Mouse (Mus musculus): ENCODE measurements around the gene Ptprd. TPM values are rescaled to one million over a fixed set of nuclear protein-coding genes. Genes with fewer than 3 reads are reported as not detected.

Ptprd gene
- total RNA-seq, 2 experiments from 2014 or later = 20.3 to 21.1 TPM

DNA sequence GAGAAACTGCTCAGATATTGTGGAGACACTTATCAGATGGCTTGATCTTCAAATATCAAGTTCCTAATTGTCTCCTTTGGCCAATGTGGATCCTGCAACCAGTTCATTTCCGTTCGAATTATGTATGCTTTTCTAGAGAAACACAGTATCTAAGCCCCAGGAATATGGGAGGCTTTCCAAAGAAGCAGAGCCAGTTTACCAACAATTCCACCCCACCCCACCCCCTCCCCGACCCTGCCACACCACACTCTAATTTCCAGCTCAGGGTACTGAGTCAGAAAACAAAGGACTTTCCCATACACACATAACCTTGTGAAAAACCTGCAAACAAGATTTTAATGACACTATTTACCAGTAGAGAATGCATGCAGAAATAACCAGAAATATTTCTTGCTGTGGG lies 1951.5 kb downstream of the Ptprd start:
- intact Hi-C loops (cut with DNase I) = no loop called here

DNA sequence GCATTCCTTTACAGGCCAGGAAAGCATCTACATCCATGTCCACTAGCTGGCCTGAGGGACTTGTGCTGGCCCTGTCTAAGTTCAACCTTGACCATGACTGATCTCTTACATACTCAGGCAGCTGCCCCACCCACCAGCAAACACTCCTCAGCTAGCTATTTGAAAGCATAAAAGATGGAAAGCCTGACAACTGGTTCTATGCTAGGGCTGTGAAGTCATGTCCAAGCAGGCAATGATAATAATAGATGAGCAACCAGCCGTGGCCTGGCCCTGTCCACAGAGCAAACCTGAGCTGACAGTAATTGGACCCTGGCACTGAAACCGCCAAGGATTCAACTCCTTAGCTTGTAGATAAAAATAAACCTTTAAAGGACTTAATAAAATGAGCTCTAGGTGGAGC lies 1952.1 kb downstream of the Ptprd start:
- no peak for DNase-seq
- intact Hi-C loops (cut with DNase I) = no loop called here

More for the DNA sequence above, 1951.5 kb downstream of the Ptprd start:
- DNase-seq = no peak

DNA sequence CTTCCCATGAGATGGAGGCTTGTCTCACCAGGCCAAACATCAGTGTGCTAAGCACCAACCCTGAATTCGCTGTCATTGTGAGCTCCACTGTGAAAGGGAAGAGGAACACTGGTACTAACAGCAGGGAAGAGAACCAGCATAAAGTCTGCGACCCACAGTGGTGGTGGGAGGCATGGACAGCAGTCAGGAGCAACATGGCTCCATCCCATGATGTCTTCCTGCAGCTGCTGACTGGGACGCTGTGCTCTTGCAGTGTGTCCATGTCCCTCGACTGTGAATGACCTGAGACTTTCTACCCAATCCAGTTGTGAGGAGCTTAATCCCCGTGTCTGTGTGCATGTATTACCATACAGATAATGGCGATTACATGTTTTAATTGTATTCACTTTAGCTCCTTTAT lies 1967.4 kb downstream of the Ptprd start:
- DNase-seq = no peak
- intact Hi-C loops (cut with DNase I) = no loop called here

DNA sequence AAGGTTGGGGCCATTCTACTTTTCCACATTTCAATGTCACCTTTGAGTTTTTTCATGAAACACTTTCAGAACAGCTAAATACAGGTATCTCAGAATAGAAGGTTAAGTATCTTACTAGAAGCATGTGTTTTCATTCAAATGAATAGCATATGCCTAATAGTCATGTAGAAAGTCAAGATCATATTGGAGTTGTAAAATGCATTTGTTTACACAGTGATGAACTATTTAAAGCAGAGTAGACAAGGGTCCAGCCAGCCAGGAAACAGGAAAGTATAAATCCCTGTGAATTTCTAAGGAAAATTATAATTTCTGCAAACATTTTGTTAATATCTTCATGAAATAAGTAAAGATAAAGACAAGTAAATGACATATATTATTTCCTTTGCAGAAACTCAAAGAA lies 1970.2 kb downstream of the Ptprd start:
- DNase-seq = no peak
- intact Hi-C loops (cut with DNase I) = no loop called here

DNA sequence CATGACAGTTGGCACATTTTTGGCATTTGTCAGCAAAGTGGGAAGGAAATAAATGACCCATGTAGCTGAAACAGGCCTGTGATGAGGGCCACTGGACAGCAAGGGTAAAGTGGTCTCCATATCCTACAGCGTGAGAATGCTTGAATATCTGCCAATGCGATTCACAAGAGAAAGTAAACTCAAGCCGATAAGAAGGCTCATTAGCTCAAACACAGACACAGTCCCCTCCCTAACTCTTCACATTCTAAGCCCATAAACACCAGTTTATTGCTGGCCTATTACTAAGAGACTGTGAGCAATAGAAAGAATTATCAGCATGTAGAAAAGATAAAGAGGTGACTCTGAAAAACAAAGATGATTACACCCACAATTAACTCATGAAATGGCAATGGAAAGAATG lies 1970.6 kb downstream of the Ptprd start:
- DNase-seq = no peak
- intact Hi-C loops (cut with DNase I) = no loop called here

DNA sequence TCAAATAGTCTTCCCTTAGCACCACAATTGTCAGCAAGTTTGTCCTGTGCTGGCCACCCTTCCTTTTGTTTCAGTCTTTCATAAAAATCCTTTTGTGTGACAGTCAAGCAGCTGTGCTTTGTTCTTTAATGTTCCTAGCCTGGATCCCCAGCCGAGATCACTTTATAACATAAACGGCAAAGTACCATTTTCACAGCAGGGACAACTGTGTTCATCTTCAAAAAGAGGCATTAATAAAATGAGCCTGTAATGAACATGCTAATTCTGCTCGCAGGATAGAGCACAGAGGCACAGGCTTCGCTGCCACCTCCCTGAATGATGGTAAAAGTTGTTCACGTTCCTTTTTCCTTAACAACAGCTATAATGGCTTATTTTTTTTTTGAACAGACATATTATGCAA lies 1972.7 kb downstream of the Ptprd start:
- intact Hi-C loops (cut with DNase I) = no loop called here
- DNase-seq = no peak

DNA sequence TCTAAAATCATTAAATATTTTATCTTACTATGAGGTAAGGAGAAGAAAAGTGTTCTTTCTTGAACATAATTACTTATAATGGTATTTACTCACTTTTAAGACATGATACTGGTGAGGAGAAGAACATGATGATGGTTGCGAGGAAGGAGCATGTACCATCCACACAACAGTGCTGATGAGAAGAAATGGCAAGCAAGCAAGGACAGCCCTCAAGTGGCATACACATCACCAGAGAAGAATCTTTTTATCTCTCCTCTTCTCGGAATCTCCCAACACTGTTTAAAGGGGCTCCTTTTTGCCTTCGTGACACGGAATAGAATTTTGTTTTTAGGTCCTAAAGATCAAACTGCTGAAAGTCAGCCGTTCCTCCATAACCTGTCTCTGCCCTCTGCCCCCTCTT lies 1973.2 kb downstream of the Ptprd start:
- no peak for DNase-seq
- intact Hi-C loops (cut with DNase I) = no loop called here

DNA sequence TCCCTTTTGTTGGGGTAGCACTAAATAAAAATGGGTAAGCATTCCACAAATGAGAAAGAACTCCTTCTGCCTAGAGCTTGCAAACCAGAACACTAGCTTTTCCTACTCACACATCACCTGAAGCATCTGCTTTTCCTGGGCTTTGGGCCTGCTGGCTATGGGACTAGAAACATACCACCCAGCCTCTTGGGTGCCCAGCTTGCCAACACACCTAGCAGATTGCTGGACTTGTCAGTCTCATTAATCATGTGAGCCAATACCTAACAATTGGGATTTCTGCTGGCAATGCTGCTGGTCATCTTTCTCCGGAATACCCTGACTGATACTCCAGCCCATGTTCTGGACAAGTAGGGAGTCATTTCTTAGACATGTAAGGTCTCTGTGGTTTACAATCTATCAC lies 1973.9 kb downstream of the Ptprd start:
- intact Hi-C loops (cut with DNase I) = no loop called here
- no peak for DNase-seq

DNA sequence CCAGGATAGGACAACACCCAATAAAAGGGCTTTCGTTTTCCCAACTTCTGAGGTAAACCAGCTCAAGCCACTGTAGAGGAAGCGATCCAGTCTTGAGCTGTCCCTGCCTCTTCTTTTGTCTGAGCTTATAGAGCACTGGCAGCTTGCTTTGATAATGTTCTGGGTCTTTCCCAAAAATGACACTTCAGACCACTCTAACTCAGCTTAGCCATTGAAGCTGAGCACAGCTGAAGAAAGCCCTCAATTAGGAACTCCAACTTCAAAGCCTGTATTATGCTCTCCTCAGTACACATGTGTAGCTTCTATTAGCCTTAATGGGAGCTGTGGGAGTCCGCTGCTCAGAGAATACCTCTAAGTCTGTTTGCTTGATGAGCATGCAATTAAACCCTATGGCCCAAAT lies 1988.0 kb downstream of the Ptprd start:
- no peak for DNase-seq
- intact Hi-C loops (cut with DNase I) = no loop called here

DNA sequence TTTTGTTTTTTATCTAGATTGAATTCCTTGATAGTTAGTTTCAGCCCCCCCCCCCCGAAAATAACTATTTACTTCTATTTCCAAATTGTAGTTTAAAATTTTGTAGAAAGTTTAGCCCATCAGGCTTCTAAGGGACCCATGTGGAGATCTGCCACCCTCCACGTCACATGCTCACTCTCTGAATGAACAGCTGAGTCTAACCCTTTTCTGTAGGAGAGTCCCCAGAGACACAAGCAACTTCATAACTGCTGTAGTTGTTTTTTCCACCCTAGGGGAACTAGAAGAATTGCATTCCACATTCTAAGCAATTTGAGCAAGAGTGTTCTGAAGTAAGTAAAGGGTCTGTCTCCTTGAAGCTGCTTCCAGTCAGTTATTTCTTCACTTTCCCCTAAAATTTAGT lies 1989.2 kb downstream of the Ptprd start:
- intact Hi-C loops (cut with DNase I) = no loop called here
- no peak for DNase-seq

DNA sequence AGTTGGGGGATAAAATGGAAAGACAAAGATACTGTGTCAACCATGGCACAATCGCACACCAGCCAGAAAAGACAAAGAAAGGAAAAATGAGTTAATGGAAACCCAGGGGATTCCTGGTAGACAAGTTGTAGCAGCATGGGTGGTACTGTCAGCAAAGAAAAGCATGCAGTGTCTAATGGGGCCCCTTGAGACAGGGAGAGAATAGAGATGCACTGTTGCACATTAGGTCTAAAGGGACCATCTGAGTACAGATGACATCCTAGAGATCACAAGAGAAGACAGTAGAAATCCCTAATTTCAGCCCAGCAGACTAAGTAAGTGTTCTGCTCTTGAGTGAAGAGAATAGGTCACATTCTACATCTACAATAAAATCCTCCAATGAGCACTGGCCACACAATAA lies 1993.7 kb downstream of the Ptprd start:
- no peak for DNase-seq
- intact Hi-C loops (cut with DNase I) = no loop called here

DNA sequence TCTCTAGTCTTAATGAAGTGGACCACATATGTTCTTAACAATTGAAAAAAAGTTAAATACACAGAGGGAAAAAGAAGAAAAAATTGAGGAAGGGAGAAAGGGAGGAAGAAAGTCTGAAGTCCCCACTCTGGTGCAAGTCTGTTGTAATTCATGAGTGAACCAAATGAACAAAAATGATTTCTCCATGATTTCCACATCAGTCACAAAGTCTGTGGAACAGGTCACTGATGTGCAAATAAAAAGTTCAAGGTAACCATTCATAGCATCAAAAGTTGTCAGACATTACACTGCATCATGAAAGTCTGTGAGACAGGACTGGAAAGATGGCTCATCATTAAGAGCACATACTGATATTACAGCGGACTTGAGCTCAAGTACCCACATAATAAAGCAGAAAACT lies 1996.6 kb downstream of the Ptprd start:
- intact Hi-C loops (cut with DNase I) = no loop called here
- DNase-seq = no peak

DNA sequence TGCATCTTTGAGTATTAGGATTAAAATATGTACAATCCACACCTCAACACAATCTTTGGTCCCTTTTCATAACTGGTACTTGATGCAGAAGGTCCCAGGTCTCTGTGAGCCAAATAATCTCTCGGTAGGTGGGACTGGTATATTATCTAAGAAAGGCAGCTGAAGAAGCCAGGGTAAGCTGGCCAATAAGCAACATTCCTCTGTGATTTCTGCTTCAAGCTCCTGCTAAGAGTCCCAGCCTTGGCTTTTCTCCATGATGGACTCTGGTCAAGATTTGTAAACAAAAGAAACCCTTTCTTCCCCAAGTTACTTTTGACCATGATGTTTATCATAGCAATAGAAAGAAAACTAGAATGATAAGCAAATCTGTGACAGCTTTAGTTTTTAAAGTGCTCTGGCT lies 2012.4 kb downstream of the Ptprd start:
- intact Hi-C loops (cut with DNase I) = no loop called here
- peak; percentile 9 to 12 for DNase-seq

DNA sequence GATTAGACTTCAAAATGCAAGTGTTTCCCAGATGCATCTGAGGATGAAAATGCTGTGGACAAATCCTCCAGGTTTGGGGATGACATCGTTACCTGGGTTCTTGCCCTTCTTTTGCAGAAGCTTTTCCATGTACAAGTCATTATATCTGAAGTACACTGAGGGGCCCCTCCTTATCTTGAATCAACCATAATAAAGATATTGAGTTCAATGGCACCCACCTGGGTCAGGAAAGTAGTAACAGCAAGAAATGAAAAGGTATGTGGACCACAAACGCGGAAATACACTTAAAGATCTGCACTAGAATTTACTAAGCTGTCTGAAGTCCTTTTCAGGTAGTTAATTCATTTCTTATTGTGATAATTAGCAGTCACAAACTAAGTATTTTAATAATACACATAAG lies 2017.0 kb downstream of the Ptprd start:
- DNase-seq = no peak
- intact Hi-C loops (cut with DNase I) = no loop called here

DNA sequence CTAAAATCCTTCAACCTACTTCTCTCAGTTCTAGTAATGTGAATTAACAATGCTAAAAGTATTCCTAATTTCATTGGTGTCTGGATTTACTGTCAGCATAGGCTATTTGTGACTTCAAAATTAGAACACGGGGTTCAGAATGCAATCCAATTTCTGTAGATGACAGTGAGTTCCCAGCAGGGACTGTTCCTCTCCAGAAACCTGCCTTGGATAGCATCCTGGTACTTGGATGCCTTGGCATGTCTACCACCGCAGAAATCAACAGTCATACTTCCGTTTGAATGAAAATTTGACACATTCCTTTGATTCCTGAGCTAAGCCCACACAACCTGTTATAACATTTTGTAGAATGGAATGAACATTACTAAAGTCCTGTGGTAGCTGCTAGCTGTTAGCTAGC lies 2018.3 kb downstream of the Ptprd start:
- intact Hi-C loops (cut with DNase I) = no loop called here
- DNase-seq = no peak

DNA sequence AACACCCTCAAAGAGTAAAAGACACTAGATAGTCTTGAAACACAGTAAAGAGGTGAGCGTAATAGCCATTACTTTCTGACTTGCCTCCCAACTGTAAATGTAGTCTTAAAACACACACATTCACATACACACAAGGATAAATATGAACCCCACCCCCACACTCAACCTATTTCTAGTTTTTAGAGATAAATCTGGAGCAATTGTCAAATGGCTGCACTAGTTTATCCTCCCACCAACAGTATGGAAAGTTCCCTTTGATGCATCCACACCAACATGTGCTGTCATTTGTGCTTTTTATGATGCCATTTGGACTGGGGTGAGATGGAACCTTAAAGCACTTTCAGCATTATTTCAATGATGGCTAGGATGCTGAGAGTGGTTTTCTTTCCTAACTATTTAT lies 2019.7 kb downstream of the Ptprd start:
- no peak for DNase-seq
- intact Hi-C loops (cut with DNase I) = no loop called here

DNA sequence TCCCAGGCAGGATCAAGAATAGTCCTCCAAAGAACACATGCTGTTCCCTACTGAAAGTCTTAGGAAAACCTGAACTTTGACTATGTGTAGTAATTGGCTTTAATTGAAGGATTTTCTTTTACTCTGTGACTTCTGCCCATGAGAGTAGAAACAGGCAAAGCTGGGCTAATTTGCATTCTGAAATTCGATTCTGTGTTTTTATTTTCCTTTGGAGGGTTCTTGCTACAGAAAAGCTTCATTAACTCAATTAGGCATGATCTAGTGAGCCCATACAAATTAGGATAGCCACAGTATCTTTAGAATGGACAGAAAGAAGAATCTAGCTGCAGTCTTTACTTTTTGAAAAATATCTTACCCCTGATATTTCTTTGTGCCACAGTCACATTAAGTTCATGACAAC lies 2021.0 kb downstream of the Ptprd start:
- intact Hi-C loops (cut with DNase I) = no loop called here
- no peak for DNase-seq

DNA sequence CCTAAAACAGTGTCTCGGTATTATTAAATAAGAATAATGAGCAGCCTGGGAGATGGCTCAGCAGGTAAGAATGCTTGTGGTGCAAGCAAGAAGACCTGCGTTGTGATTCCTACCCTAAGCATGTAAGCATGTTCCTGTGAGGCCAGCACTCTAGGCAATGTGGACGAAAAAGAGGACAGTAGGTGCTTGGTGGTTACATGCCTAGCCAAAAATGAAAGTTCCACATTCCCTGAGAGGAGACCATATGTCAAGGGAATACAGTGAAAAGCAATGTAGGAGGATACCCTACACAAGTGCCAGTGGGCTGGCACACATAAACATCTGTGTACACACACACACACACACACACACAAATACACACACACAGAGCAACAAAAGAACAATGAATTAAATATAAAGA lies 2028.7 kb downstream of the Ptprd start:
- intact Hi-C loops (cut with DNase I) = no loop called here
- no peak for DNase-seq

DNA sequence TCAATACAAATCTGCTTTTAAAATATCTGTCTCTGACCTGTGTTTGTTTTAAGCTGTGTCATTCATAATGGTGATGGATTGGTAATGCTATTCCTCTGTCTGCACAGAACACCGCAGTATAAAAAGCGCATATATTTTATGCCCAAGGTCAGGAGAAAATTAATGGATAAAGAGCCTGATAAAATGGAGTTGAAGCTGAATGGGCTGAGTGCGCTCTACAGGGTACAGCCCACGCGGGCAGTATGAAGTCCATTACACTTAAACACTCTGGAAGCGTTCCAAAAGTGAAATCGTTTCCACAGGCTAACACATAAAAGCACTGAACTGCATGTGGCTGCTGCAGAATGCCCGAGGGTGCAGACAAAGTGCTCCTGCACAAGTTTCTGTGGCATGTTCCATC lies 2032.3 kb downstream of the Ptprd start:
- no peak for DNase-seq
- intact Hi-C loops (cut with DNase I) = no loop called here

DNA sequence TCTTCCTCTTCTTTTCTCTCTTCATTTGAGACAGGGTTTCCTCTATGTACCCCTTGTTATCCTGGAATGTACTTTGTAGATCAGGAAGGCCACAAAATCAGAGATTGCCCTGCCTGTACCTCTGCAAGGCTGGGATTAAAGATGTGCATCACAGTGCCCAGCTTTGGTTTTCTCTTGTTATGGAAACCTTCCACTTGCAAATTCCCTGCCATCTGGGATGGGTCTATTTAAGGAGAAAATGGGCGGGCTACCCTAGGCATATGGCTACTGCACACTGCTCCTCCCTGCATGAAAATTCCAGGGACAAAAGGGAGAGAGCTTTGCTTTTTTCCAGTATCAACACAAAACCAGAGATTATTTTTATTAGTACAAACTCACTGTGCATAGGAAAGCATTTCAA lies 2036.7 kb downstream of the Ptprd start:
- no peak for DNase-seq
- intact Hi-C loops (cut with DNase I) = no loop called here

DNA sequence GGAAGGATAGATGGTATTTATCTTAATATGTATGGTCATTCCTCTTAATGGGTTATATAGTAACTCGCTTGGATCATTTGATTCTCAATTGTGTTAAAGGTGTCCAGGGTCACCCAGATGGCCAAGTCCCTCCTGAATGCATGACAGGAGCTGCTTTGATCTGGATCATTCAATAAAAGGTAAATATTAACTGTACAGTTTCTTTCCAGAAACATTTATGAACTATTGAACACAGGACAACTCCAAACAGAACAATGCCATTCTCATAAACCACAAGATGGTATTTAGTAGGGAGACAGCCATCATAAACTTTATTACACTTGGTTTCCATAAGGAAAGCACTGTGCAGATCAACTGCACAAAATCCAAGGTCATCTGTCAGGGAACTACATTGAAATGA lies 2056.0 kb downstream of the Ptprd start:
- no peak for DNase-seq
- intact Hi-C loops (cut with DNase I) = no loop called here

DNA sequence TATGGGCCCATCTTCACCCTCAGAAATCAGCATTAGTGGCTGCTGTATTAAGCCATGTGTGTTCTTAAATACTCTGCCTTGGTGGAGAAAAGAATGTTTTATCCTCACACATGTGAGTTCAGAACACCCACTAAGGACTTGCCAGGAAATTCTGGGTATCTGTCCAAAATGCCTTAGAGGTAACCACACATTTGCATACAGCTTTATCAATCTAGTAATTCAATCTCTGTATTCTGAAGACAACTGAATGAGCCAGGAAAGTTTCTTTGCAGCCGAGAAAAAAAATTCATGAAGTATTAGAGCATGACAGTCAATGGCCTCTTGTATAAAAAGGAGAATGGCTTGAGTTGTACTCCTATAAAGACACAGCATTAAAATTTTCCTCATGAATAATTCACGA lies 2057.6 kb downstream of the Ptprd start:
- no peak for DNase-seq
- intact Hi-C loops (cut with DNase I) = no loop called here

DNA sequence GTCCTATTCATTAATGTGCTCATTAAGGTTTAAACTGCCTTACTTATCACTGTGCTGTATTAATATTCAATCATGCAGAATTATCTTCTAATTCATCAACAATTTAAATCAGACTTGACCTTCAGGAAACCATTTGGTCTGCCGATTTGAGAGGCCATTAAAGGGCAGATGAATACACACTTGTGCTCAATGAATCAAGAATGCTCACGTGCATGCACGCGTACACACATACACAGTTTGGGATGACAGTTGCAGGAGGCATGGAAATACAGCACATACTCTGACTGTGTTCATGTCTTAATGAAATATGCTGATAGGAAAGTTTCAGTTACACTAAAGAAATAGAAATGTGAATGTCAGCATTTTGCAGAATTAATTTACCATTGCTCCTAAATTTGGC lies 2066.8 kb downstream of the Ptprd start:
- intact Hi-C loops (cut with DNase I) = no loop called here
- no peak for DNase-seq

DNA sequence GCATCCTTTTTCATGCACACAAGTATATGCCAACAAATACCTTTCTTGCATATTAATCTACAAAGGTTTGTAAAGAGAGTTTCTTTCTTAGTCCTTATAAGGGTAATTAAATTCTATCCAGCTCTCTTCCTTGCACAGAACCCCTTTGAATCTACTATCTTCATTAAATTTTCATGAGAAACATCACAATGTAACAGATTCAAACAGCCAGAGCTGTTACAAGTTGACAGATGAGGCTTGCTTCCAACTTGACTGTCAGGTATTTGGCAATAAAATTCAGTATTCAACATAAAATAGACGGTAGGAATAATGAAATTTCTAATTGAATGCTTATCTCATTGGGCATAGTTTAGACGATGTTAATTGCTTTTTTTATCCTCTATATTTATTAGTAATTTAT lies 2067.4 kb downstream of the Ptprd start:
- DNase-seq = no peak
- intact Hi-C loops (cut with DNase I) = no loop called here
